12 mouse cellular contexts compared by ENCODE assay signal in the genomic region with DNA sequence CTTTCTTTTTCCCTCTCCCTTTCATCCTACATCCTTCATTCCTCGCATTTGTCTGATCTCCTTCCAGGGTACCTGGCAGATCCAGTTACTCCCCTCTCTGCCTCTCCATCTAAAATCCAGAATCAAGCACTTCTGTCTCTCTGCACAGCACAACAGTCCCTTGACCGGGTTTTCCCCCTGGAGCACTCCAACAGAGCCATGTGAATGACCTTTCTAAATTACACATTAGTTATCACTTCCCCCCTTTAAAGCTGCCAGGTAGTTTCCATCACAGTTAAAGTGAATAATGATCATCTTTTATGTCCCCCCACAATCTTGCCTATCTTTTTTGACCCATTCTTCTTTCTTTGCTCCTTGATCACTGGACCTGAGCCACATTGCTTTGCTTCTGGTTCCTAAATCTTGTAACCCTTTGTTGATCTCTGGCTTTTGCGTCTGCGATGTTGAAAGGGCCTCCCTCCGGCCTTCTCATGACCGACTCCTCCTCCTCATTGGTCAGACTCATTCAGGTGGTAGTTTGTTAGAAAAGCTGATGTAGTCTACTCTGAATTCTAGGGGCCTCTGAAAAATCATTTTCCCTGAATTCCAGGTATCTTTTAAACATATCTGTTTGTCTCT.
"Had no signal": no experiment of that assay in that cellular context is flagged by ENCODE, and none has a peak within 500 bp of the region (broad histone marks: within the 10 kb centered on the region; RNA-seq: fewer than 3 reads in every experiment).

No protein-coding gene starts in this region.

- H3K27ac ChIP-seq: limb, embryonic 15.5 days; liver, embryonic 12.5 days; macrophage; midbrain, embryonic 12.5 days; stomach, embryonic 15.5 days had no signal

- ATAC-seq: liver, embryonic 12.5 days had no signal

- H3K9ac ChIP-seq: limb, embryonic 15.5 days; liver, embryonic 12.5 days; midbrain, embryonic 12.5 days; stomach, embryonic 15.5 days had no signal

- H3K4me3 ChIP-seq: limb, embryonic 15.5 days; liver, embryonic 12.5 days; megakaryocyte, embryonic 14.5 days; midbrain, embryonic 12.5 days; stomach, embryonic 15.5 days had no signal

- H3K27me3 ChIP-seq: limb, embryonic 15.5 days; liver, embryonic 12.5 days; megakaryocyte, embryonic 14.5 days; midbrain, embryonic 12.5 days; stomach, embryonic 15.5 days had no signal

- H3K4me2 ChIP-seq: limb, embryonic 15.5 days; liver, embryonic 12.5 days; midbrain, embryonic 12.5 days; stomach, embryonic 15.5 days had no signal

- H3K9me3 ChIP-seq: limb, embryonic 15.5 days; liver, embryonic 12.5 days; midbrain, embryonic 12.5 days; stomach, embryonic 15.5 days had no signal

- DNase-seq: kidney, adult 11 months; kidney, postnatal 25 days; lung, postnatal 10 days; right cerebral cortex, postnatal 14 days; thymus, adult 2 months; thymus, postnatal 25 days had no signal

- H3K36me3 ChIP-seq: midbrain, embryonic 12.5 days; stomach, embryonic 15.5 days had no signal
